Mouse (Mus musculus) inflammation-experienced regulatory T-cells, adult 16 weeks (primary cell): Measurements from ENCODE around the gene Adgrg2. TPM values are rescaled to one million over a fixed set of nuclear protein-coding genes. Genes with fewer than 3 reads are reported as not detected.

ENCODE experiments used
- polyA plus RNA-seq: library from polyadenylated mRNA; unstranded; fragments of 100-300 nt; shearing (Covaris generic); gene quantifications from one replicate; pipeline ENCODE4 v1.2.1, GENCODE M21; 2017

The Adgrg2 gene
- polyA plus RNA-seq = not detected

GRCm38 (mm10) chrX:160390464-160390956 lies at the start of gene Adgrg2:
TSS of gene Adgrg2 (plus strand) at chrX:160390690.

DNA sequence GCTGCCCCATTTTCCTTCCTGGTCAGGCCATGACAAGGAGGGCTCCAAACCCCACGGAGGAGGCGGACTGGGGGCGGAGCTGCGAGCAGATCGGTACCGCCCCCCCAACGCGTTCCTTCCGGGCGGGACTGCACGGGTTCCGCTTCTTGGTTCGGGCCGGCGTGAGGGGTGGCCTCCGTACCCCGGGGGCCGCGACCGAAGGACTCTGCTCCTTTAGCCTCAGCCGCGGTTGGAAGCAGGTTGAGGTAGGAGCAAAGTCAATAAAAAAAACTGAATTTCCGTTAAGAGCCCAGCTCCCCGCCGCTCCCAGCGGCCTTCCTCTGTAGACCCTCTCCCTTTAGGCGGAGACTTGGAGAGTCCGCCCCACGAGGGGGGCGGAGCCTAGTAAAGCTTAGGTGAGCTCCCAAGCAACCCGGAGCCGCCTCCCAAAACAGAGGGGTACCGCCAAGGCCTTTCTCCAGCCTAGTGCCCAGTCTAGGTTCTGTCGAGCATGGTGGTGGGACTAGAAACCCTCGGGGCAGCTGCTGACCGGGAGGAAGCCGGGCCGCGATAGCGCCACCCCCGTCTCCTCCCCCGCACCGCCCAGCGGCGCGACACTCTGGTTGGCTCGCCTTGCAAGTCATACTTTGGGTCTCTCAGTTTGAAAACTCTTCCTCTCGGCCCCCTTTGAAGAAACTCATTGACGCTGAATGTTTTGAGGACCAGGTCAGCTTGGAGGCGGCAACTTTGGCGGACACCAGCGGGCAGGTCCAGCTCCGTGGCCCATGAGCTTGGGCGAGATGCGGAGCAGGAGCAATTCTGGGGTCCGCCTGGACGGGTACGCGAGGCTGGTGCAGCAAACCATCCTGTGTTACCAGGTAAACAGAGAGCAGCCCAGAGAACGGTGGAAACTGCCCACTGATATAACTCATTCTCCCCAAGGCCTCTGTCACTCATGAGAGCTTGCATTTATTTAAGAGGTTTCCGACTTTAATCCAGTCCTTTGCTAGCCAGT lies 111.9 kb downstream of the Adgrg2 start, which contains the start of gene Phka2:
Gene Phka2 (plus strand): TSS at position 119 of the 994 bp plus-strand sequence.

Other genes starting within 250 kb of the Adgrg2 start
- gene Phka2, start 111.5 kb downstream of the Adgrg2 start, polyA plus RNA-seq = 22.5 TPM